Mouse (Mus musculus): ENCODE data around the gene Sox10. TPM values are rescaled to one million over a fixed set of nuclear protein-coding genes. Genes with fewer than 3 reads are reported as not detected.

The Sox10 gene
- polyA plus RNA-seq, 1 experiment from 2014 or later: 21.1 TPM

DNA sequence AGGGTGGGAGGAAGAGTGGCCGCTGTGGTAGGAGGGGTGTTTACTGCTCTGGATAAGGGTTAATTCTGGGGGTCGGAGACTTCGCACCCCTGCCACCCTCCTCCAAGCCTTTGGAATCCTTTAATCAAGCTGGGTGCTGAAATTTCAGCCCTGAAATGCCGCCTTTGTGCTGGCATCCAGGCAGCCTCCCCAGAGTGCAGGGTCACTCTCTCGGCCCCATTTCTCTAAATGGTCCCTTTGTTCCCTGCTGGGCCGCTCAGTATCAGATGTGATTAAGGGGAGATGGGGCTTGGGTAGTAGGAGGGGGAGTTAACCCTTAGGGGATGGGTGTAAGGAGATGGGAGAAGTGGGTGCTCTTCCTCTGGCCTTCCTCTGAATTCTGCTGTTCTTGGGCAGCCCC is 12.3 kb downstream of the Sox10 start:
- H3K9ac ChIP-seq: no peak overlapping the region
- ATAC-seq (ENCODE audit: insufficient number of reproducible peaks, insufficient read depth, low FRiP score, low TSS enrichment): no peak
- no peak overlapping the region for H3K4me3 ChIP-seq
- H3K4me1 ChIP-seq: peaks cover 19% of the 10 kb centered on the region; the same call in 1 of the 2 replicates
- no peaks in the 10 kb centered on the region for H3K27me3 ChIP-seq
- H3K36me3 ChIP-seq: peaks cover 38% of the 10 kb centered on the region
- no peak overlapping the region for H3K4me2 ChIP-seq (replicated peaks)
- 21% methylated on average over 6 of the region's 6 CpGs for WGBS
- no peaks in the 10 kb centered on the region for H3K9me3 ChIP-seq
- H3K27ac ChIP-seq: peak overlapping the region; percentile 80; the same call in 1 of the 2 replicates

DNA sequence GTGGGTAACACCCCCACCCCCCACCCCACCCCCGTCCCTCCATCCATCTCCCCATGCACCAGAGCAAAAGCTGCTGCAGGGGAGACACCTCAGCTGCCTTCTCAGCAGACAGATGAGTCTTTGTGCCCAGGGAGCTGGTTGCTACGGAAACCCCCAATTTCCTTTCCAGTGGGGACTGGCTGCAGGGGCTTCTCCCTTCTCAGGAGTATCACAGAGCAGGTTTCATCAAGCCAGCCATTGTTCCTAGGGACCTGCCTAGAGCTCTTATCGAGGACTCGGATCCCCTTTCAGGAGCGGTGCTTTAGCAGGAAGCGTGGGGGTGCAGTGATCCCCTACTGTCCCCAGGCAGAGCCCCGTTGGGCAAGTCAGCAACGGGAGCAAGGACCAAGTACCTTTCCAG is 13.2 kb downstream of the Sox10 start:
- peaks cover 46% of the 10 kb centered on the region for H3K36me3 ChIP-seq
- H3K9me3 ChIP-seq: no peaks in the 10 kb centered on the region
- no peak overlapping the region for H3K4me2 ChIP-seq (replicated peaks)
- H3K4me3 ChIP-seq: no peak overlapping the region
- H3K4me1 ChIP-seq: peaks cover 19% of the 10 kb centered on the region; the same call in 1 of the 2 replicates
- H3K27me3 ChIP-seq: no peaks in the 10 kb centered on the region
- ATAC-seq (ENCODE audit: insufficient number of reproducible peaks, insufficient read depth, low FRiP score, low TSS enrichment): peak; percentile 66
- peak overlapping the region; percentile 80 for H3K27ac ChIP-seq
- 20% methylated on average over 8 of the region's 8 CpGs for WGBS
- H3K9ac ChIP-seq: no peak overlapping the region

DNA sequence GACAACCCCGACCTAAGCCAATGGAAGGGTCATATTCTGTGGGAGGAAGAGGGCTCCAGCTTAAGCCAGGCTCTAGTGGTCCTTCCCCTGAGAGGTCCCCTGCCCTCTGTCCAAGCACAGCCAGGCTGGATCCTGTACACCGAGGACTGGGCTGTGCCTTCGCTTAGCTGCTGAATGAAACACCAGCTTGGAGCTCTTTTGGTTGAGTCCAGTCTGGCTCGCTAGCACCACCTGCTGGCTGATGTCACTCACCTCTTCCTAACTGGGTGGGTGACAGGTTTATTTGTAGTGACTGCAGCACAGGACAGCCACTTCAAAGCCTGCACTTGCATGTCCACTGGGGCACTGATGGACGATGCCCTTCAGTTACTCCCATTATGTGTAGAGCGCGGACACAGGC is 16.5 kb downstream of the Sox10 start:
- H3K36me3 ChIP-seq: peaks cover 75% of the 10 kb centered on the region
- no peaks in the 10 kb centered on the region for H3K9me3 ChIP-seq
- H3K4me2 ChIP-seq (replicated peaks): no peak overlapping the region
- H3K4me1 ChIP-seq: peaks cover 14% of the 10 kb centered on the region
- no peak overlapping the region for H3K4me3 ChIP-seq
- peak; percentile 66; the same call in 1 of the 2 replicates for ATAC-seq (ENCODE audit: insufficient number of reproducible peaks, insufficient read depth, low FRiP score, low TSS enrichment)
- WGBS: 48% methylated on average over 7 of the region's 7 CpGs
- H3K27me3 ChIP-seq: no peaks in the 10 kb centered on the region
- no peak overlapping the region for H3K27ac ChIP-seq
- H3K9ac ChIP-seq: no peak overlapping the region

GRCm38 (mm10) chr15:79145522-79145921 is 19.5 kb downstream of the Sox10 start:
- peaks cover 54% of the 10 kb centered on the region for H3K36me3 ChIP-seq
- H3K4me1 ChIP-seq: peaks cover 16% of the 10 kb centered on the region
- WGBS: 89% methylated on average over 7 of the region's 7 CpGs
- H3K9me3 ChIP-seq: no peaks in the 10 kb centered on the region
- H3K4me3 ChIP-seq: no peak overlapping the region
- H3K27ac ChIP-seq: no peak overlapping the region
- no peak overlapping the region for H3K9ac ChIP-seq
- H3K27me3 ChIP-seq: no peaks in the 10 kb centered on the region
- H3K4me2 ChIP-seq (replicated peaks): no peak overlapping the region
- no peak for ATAC-seq (ENCODE audit: insufficient number of reproducible peaks, insufficient read depth, low FRiP score, low TSS enrichment)

DNA sequence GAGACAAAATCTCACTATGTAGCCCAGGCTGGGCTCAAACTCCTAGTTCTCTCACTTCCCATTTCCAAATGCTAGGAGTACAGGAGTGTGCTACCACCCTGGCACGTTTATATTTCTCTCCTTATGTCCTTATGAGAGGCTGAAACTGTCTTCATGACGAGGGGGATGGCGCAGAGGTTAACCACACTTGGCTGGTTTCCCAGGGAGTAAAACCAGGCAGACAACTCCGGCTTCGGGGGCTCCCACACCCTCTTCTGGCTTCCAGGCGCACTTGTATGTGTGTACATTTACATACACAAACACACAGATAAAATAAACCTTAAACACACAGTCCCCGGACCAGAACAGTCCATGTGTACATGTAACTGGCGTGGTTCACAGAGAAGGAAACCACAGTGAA is 21.0 kb downstream of the Sox10 start:
- Histone ChIP-seq H3K4me1 (peaks cover 16% of the 10 kb centered on the region), H3K4me2 (replicated peaks) (no peak overlapping the region), H3K27me3 (no peaks in the 10 kb centered on the region), H3K36me3 (peaks cover 44% of the 10 kb centered on the region), H3K9ac (no peak overlapping the region), H3K9me3 (no peaks in the 10 kb centered on the region), H3K4me3 (no peak overlapping the region), H3K27ac (no peak overlapping the region)
- 80% methylated on average over 8 of the region's 8 CpGs for whole genome bisulfite sequencing
- ATAC-seq (ENCODE audit: insufficient number of reproducible peaks, insufficient read depth, low FRiP score, low TSS enrichment): no peak

DNA sequence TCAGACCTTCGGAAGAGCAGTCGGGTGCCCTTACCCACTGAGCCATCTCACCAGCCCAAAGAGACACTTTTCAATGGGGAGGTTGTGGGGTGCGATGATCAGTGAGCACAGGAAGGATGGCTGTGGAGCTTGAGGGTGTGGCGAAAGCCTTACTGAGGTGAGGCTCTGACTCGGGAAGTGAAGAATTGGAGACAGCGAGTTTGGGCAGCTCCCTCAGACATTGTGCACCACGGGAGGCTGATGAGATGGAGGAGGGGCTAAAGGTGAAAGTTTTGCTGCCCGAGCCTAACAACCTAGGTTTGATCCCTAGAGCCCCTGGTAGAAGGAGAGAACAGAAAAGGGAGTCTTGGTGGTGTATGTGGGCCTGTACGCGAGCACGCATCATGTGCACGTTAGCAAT is 21.7 kb downstream of the Sox10 start:
- Histone ChIP-seq H3K9me3 (no peaks in the 10 kb centered on the region), H3K36me3 (peaks cover 41% of the 10 kb centered on the region), H3K4me1 (peaks cover 16% of the 10 kb centered on the region), H3K4me2 (replicated peaks) (no peak overlapping the region), H3K9ac (no peak overlapping the region), H3K27ac (no peak overlapping the region), H3K27me3 (no peaks in the 10 kb centered on the region), H3K4me3 (no peak overlapping the region)
- WGBS: 84% methylated on average over 12 of the region's 12 CpGs
- no peak for ATAC-seq (ENCODE audit: insufficient number of reproducible peaks, insufficient read depth, low FRiP score, low TSS enrichment)

GRCm38 (mm10) chr15:79141566-79141917 is 23.5 kb downstream of the Sox10 start:
- peak overlapping the region; percentile 89 for H3K4me2 ChIP-seq (replicated peaks)
- no peaks in the 10 kb centered on the region for H3K9me3 ChIP-seq
- no peaks in the 10 kb centered on the region for H3K27me3 ChIP-seq
- peak overlapping the region; percentile 65 for H3K9ac ChIP-seq
- peaks cover 16% of the 10 kb centered on the region for H3K4me1 ChIP-seq
- no peak for ATAC-seq (ENCODE audit: insufficient number of reproducible peaks, insufficient read depth, low FRiP score, low TSS enrichment)
- H3K4me3 ChIP-seq: peak overlapping the region; percentile 69
- H3K27ac ChIP-seq: no peak overlapping the region
- WGBS: under 1% methylated on average over 7 of the region's 7 CpGs
- peaks cover 26% of the 10 kb centered on the region for H3K36me3 ChIP-seq

- Histone ChIP-seq H3K9ac (peak within 1 kb of the TSS; percentile 65), H3K36me3 (peaks cover 21% of the 10 kb centered on the region), H3K4me2 (replicated peaks) (peak within 1 kb of the TSS; percentile 89), H3K9me3 (no peaks in the 10 kb centered on the region), H3K27ac (no peak within 1 kb of the TSS), H3K27me3 (no peaks in the 10 kb centered on the region), H3K4me1 (peaks cover 16% of the 10 kb centered on the region), H3K4me3 (peak within 1 kb of the TSS; percentile 69)
- peak; percentile 74 for ATAC-seq (ENCODE audit: insufficient number of reproducible peaks, insufficient read depth, low FRiP score, low TSS enrichment)
- under 1% methylated on average over 57 of the region's 57 CpGs for WGBS
Measured at GRCm38 (mm10) chr15:79140866-79141565, 24.0 kb downstream of the Sox10 start, which contains the start of the genes Polr2f and 1700088E04Rik. TSS of gene Polr2f (plus strand) at chr15:79141009. TSS of gene 1700088E04Rik (minus strand) at chr15:79141253.

DNA sequence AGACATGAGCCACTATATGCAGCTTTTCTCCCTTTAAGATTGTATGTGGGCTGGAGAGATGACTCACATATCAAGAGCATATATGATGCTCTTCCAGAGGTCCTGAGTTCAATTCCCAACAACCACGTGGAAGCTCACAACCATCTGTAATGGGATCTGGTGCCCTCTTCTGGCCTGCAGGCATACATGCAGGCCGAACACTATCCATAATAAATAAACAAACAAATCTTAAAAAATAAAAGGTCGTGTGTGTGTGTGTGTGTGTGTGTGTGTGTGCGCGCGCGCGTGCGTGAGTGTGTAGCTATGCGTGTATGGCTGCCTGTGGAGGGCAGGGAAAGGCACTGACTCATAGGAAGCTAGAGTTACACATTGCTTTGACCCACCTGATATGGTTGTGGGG is 25.4 kb downstream of the Sox10 start:
- 67% methylated on average over 10 of the region's 10 CpGs for WGBS
- Histone ChIP-seq H3K4me2 (replicated peaks) (no peak overlapping the region), H3K4me3 (no peak overlapping the region), H3K9ac (no peak overlapping the region), H3K36me3 (peaks cover 7% of the 10 kb centered on the region), H3K27ac (no peak overlapping the region), H3K4me1 (peaks cover 16% of the 10 kb centered on the region), H3K9me3 (no peaks in the 10 kb centered on the region), H3K27me3 (no peaks in the 10 kb centered on the region)
- no peak for ATAC-seq (ENCODE audit: insufficient number of reproducible peaks, insufficient read depth, low FRiP score, low TSS enrichment)

DNA sequence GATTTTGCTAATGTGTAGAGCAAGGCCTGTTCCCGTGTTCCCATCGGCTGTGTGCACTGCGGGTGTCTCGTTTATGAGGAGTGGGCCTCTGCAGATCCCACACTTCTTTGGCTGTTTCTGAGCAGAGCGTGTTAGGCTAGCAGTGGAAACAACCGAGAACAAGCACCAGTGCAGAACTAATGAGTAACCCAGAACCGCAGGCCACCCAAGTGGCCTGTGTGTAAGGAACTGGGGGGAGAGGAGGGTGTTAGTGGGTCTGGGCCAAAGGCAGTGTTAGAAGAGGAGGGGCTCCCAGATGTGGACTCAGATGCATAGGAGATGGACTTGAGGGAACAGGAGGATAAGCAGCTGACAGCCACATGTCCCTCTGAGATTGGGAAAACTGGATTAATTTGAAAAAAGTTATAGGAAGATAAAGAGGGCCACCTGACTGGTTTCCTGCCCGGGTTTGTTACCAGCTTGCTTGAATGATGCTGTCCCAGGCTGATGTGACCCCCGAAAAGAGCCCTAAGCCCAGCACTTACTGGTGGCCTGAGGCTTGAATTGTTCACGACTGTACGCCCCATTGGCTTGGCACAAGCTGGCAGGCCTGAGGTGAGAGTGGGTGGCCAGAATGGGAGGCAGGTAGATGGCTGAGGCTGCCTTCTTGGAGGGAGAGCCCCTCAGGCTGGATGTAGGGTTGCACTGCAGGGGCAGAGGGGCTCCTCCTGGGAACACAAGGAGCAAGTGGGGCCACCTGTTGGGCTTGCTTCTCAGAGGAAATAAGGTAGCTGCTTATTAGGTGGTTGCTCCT is 29.1 kb downstream of the Sox10 start:
- H3K4me3 ChIP-seq: no peak overlapping the region
- no peak overlapping the region for H3K9ac ChIP-seq
- H3K9me3 ChIP-seq: no peaks in the 10 kb centered on the region
- H3K27me3 ChIP-seq: no peaks in the 10 kb centered on the region
- H3K27ac ChIP-seq: no peak overlapping the region
- ATAC-seq (ENCODE audit: insufficient number of reproducible peaks, insufficient read depth, low FRiP score, low TSS enrichment): no peak
- H3K36me3 ChIP-seq: peaks cover 31% of the 10 kb centered on the region
- no peak overlapping the region for H3K4me2 ChIP-seq (replicated peaks)
- 76% methylated on average over 11 of the region's 11 CpGs for WGBS
- no peaks in the 10 kb centered on the region for H3K4me1 ChIP-seq

- Histone ChIP-seq H3K27ac (0 out of 2 replicates have a peak overlapping the region, but pooled peaks have one; percentile 11), H3K4me2 (replicated peaks) (no peak overlapping the region), H3K9ac (no peak overlapping the region), H3K4me1 (no peaks in the 10 kb centered on the region), H3K9me3 (no peaks in the 10 kb centered on the region), H3K36me3 (peaks cover 38% of the 10 kb centered on the region), H3K27me3 (no peaks in the 10 kb centered on the region), H3K4me3 (no peak overlapping the region)
- WGBS: 75% methylated on average over 9 of the region's 9 CpGs
- ATAC-seq (ENCODE audit: insufficient number of reproducible peaks, insufficient read depth, low FRiP score, low TSS enrichment): no peak
Measured at GRCm38 (mm10) chr15:79135332-79135731, 29.7 kb downstream of the Sox10 start.

Measured in embryonic facial prominence, embryonic 12.5 days (tissue).